Mouse (Mus musculus) ES-Bruce4 (cell line): Measurements from ENCODE around the gene Rerg. TPM values are rescaled to one million over a fixed set of nuclear protein-coding genes. Genes with fewer than 3 reads are reported as not detected.

Experiments used
- H3K27ac ChIP-seq: 2 replicates; pipeline ENCODE4 v1.5.1; 2012; ENCODE audit warnings: low read length, inconsistent platforms; ENCODE audit not compliant: insufficient read depth
- H3K27me3 ChIP-seq: 2 replicates; pipeline ENCODE4 v1.6.1; 2012; ENCODE audit warnings: mild to moderate bottlenecking, low read length, inconsistent platforms; ENCODE audit not compliant: control insufficient read depth, poor library complexity, insufficient read depth, severe bottlenecking
- H3K36me3 ChIP-seq: 2 replicates; pipeline ENCODE4 v1.6.1; 2012; ENCODE audit warnings: inconsistent platforms, mild to moderate bottlenecking, low read length, moderate library complexity; ENCODE audit not compliant: control insufficient read depth, poor library complexity, insufficient read depth, severe bottlenecking
- H3K4me1 ChIP-seq: one replicate; pipeline ENCODE4 v1.8.1; 2011; ENCODE audit warnings: low read length; ENCODE audit not compliant: control insufficient read depth, insufficient read depth
- H3K4me3 ChIP-seq: 2 replicates; pipeline ENCODE4 v1.5.1; 2011; ENCODE audit warnings: low read depth, mild to moderate bottlenecking, low read length
- H3K9ac ChIP-seq: 2 replicates; pipeline ENCODE4 v1.6.1; 2012; ENCODE audit warnings: low read depth, mild to moderate bottlenecking, inconsistent platforms; ENCODE audit not compliant: poor library complexity, severe bottlenecking
- H3K9me3 ChIP-seq: replicated peaks from 2 replicates; pipeline ENCODE4 v1.6.1; 2012; ENCODE audit warnings: mild to moderate bottlenecking, low read length, inconsistent platforms; ENCODE audit not compliant: control insufficient read depth, poor library complexity, insufficient read depth, severe bottlenecking
- CTCF ChIP-seq: IDR thresholded peaks from one replicate; pipeline ENCODE4 v1.8.1; 2011; ENCODE audit warnings: low read depth, low read length
- EP300 ChIP-seq: IDR thresholded peaks from 2 replicates; pipeline ENCODE4 v1.6.1; 2011; ENCODE audit warnings: low read depth, low read length; ENCODE audit not compliant: insufficient read depth
- POLR2A ChIP-seq: IDR thresholded peaks from one replicate; pipeline ENCODE4 v1.8.1; 2011; ENCODE audit warnings: low read length; ENCODE audit not compliant: insufficient read depth
- polyA plus RNA-seq: library from polyadenylated mRNA; stranded (reverse); fragments of >200 nt; gene quantifications from 2 replicates; pipeline ENCODE4 v1.2.4, GENCODE M21; 2011; ENCODE audit warnings: low read depth; ENCODE audit not compliant: missing spikeins, insufficient read depth, insufficient read length

Gene Rerg
- polyA plus RNA-seq, 1 experiment: not detected

DNA sequence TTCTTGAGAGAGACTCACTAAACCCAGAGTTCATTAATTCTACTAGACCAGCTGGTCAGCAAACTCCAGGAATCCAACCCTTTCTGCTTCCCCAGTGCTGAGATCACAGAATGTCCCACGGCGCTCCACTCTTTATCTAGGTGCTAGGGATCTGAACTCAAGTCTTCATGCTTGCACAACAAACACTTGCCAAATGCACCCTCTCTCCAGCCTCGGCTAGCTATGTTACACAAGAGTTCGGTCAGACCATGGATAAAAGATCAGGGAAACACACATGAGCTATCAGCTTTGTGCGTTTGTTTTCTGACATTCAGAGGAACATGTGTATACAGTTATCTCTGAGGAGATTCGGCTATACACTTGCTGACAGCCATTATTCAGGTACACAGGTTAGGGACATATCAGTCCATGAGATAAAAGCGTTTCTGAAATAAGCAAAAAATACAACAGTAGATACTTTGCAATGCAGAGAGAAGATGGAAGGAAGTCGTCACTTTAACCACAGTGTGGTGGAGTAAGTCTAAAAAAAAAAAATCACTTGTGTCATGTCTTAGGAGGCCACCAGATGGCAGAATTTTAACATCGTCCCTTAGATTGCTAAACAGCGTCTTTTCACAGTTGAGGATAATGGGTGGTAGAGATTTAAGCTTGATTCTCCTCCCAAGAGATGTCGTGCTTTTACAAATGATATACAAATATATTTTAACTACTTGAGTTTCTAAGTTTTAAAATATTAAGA, 35.5 kb upstream of the Rerg start:
- Histone ChIP-seq H3K4me3 (no peak overlapping the region), H3K9me3 (no peaks in the 10 kb centered on the region), H3K36me3 (no peaks in the 10 kb centered on the region), H3K27ac (no peak overlapping the region), H3K4me1 (no peaks in the 10 kb centered on the region), H3K27me3 (no peaks in the 10 kb centered on the region), H3K9ac (no peak overlapping the region)
- TF ChIP-seq EP300: no peak
- TF ChIP-seq CTCF: no peak
- no peak for TF ChIP-seq POLR2A

DNA sequence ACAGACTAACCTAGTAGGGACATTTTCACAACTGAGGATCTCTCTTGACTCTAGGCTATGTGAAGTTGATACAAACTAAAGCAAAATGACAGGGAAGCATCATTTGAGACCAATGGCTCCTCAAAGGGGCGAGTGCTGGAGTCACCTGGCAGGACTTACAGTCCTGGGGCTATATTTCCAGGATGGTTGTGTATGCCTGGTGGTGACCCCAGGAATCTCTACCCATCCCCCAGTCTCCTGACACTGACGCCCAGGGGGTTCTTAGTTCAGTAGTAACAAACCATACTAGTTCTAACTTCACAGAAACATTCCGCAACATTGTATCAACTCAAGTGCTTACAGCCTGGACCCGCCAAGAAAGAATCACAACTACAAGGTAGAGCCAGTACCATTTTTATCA, 32.4 kb upstream of the Rerg start:
- Histone ChIP-seq H3K27ac (no peak overlapping the region), H3K27me3 (no peaks in the 10 kb centered on the region), H3K9ac (no peak overlapping the region), H3K4me1 (no peaks in the 10 kb centered on the region), H3K36me3 (no peaks in the 10 kb centered on the region), H3K4me3 (no peak overlapping the region), H3K9me3 (no peaks in the 10 kb centered on the region)
- no peak for TF ChIP-seq EP300
- no peak for TF ChIP-seq POLR2A
- TF ChIP-seq CTCF: no peak

DNA sequence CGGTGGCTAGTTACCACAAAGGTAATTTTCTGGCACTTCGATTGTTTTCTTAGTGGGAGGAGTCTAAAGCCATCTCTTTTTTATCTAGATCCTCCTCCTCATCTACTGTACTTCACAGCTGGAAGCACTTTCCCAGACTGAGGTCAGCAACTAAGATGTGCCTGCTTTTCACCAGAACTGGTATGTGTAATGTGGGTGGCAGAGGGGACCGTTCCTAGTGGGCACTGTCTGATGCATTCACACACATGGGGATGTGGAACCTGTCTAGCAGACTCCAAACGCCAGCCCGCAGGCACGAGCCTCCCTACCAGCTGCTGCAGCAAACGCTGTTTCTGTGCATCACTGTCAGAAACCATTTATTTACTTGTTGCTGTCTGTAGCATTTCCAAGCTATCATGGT, 31.3 kb upstream of the Rerg start:
- Histone ChIP-seq H3K27me3 (no peaks in the 10 kb centered on the region), H3K4me3 (no peak overlapping the region), H3K9me3 (no peaks in the 10 kb centered on the region), H3K27ac (no peak overlapping the region), H3K9ac (no peak overlapping the region), H3K4me1 (no peaks in the 10 kb centered on the region), H3K36me3 (no peaks in the 10 kb centered on the region)
- TF ChIP-seq POLR2A (no peak), EP300 (no peak), CTCF (no peak)

DNA sequence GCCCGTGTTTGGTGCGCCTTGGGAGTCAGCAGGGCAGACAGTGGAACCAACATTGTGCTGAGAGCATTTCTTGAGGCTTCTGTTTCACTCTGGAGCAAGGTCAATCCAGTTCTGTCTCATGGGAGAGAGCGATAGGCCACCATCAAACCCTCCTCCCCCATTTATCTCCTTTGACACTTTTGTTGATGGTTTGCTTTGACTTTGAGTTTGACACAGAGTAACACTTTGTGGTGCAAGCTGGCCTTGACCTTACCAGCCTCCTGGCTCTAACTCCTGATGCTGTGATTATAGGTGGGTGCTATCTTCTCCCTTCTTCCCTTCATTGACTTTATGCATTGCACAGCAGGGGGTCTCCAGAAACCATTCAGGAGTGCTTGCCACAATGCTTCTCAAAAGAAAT, 30.9 kb upstream of the Rerg start:
- Histone ChIP-seq H3K27me3 (no peaks in the 10 kb centered on the region), H3K4me3 (no peak overlapping the region), H3K27ac (no peak overlapping the region), H3K4me1 (no peaks in the 10 kb centered on the region), H3K36me3 (no peaks in the 10 kb centered on the region), H3K9me3 (no peaks in the 10 kb centered on the region), H3K9ac (no peak overlapping the region)
- no peak for TF ChIP-seq POLR2A
- no peak for TF ChIP-seq CTCF
- TF ChIP-seq EP300: no peak

DNA sequence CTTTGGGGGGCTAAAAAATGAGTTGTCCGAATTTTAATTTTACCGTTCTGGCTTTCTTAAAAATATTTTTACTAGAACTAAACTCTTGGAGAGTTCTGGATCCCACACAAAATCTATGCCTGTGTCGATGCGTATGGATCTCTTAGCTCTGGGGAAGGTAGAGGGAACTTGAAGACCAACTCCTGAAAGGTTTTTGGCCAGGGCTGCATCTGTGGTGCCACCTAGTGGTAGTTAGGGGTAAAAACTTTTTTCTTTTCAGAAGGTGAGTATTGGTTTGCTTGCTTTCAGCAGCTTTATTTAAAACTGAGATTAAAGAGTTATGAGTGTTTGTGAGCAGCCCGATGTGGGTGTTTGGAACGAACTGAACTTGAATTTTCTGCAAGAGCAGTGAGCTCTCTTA, 21.8 kb upstream of the Rerg start:
- Histone ChIP-seq H3K36me3 (no peaks in the 10 kb centered on the region), H3K27ac (no peak overlapping the region), H3K4me1 (no peaks in the 10 kb centered on the region), H3K9ac (no peak overlapping the region), H3K27me3 (no peaks in the 10 kb centered on the region), H3K9me3 (no peaks in the 10 kb centered on the region), H3K4me3 (no peak overlapping the region)
- no peak for TF ChIP-seq EP300
- TF ChIP-seq CTCF: peak; percentile 34

DNA sequence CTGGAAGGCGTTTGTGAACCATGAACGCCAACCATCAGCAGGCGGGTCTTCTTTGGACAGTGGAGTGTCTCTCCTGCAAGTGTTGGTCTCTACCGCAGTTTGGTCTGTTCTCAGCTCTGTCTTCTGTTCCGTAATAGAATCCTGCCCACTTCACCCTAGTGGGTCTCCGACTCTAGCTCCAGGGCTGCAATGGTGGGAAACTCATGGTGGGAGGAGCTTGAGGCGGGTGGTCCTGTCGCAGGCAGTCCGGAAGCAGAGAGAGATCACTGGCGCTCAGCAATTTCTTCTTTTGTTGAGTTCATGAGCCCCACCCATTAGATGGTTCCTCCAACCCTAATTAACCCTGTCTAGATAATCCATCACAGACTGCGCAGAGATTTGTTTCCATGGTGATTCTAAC, 20.7 kb upstream of the Rerg start:
- H3K4me1 ChIP-seq: no peaks in the 10 kb centered on the region
- H3K27me3 ChIP-seq: no peaks in the 10 kb centered on the region

More for the DNA sequence above, 20.7 kb upstream of the Rerg start:
- Histone ChIP-seq H3K27ac (no peak overlapping the region), H3K9ac (no peak overlapping the region), H3K9me3 (no peaks in the 10 kb centered on the region), H3K36me3 (no peaks in the 10 kb centered on the region), H3K4me3 (no peak overlapping the region)
- TF ChIP-seq POLR2A (no peak), CTCF (no peak), EP300 (no peak)
